Mouse (Mus musculus) embryo, embryonic 9.5 days (tissue): Measurements from ENCODE around the gene Camk2d.

Experiments used
- DNase-seq: peaks from one replicate; pipeline ENCODE4 v3.0.0-alpha.2; 2017; ENCODE audit errors: extremely low spot score

The Camk2d gene

GRCm38 (mm10) chr3:126596086-126596485 is at the start of gene Camk2d:
Camk2d (plus strand) TSS chr3:126596302.
- peak; percentile 94 for DNase-seq

- no peak for DNase-seq
Measured at GRCm38 (mm10) chr3:126547941-126548340, 48.2 kb upstream of the Camk2d start.

- no peak for DNase-seq
Measured at GRCm38 (mm10) chr3:126563646-126564045, 32.5 kb upstream of the Camk2d start.

- no peak for DNase-seq
Measured at GRCm38 (mm10) chr3:126570628-126571027, 25.5 kb upstream of the Camk2d start.

- DNase-seq, result no peak
Measured at GRCm38 (mm10) chr3:126572915-126573314, 23.2 kb upstream of the Camk2d start.

GRCm38 (mm10) chr3:126575927-126576326 is 20.2 kb upstream of the Camk2d start:
- DNase-seq, result no peak

GRCm38 (mm10) chr3:126586134-126586533 is 10.0 kb upstream of the Camk2d start:
- DNase-seq, result no peak

GRCm38 (mm10) chr3:126587477-126587876 is 8.6 kb upstream of the Camk2d start:
- DNase-seq, result no peak

GRCm38 (mm10) chr3:126589556-126589955 is 6.5 kb upstream of the Camk2d start:
- DNase-seq, result no peak

GRCm38 (mm10) chr3:126595456-126595855 is 646 bp upstream of the Camk2d start:
- no peak for DNase-seq

GRCm38 (mm10) chr3:126596491-126597160 is 524 bp downstream of the Camk2d start:
- peak; percentile 93 for DNase-seq

- peak; percentile 89 for DNase-seq
Measured at GRCm38 (mm10) chr3:126597161-126597595, 1.1 kb downstream of the Camk2d start.

- peak; percentile 26 for DNase-seq
Measured at GRCm38 (mm10) chr3:126597596-126598328, 1.7 kb downstream of the Camk2d start.

GRCm38 (mm10) chr3:126598329-126598676 is 2.2 kb downstream of the Camk2d start:
- DNase-seq, result no peak

GRCm38 (mm10) chr3:126598881-126599280 is 2.8 kb downstream of the Camk2d start:
- DNase-seq, result no peak

GRCm38 (mm10) chr3:126599335-126599734 is 3.2 kb downstream of the Camk2d start:
- no peak for DNase-seq

GRCm38 (mm10) chr3:126599936-126600335 is 3.8 kb downstream of the Camk2d start:
- DNase-seq, result no peak

GRCm38 (mm10) chr3:126602772-126603171 is 6.7 kb downstream of the Camk2d start:
- no peak for DNase-seq

GRCm38 (mm10) chr3:126604656-126605434 is 8.7 kb downstream of the Camk2d start:
- DNase-seq, result no peak

GRCm38 (mm10) chr3:126609310-126609709 is 13.2 kb downstream of the Camk2d start:
- DNase-seq, result no peak

GRCm38 (mm10) chr3:126609795-126610451 is 13.8 kb downstream of the Camk2d start:
- DNase-seq, result no peak

- no peak for DNase-seq
Measured at GRCm38 (mm10) chr3:126611624-126612023, 15.5 kb downstream of the Camk2d start.
